Mouse (Mus musculus) erythroblast, embryonic 14.5 days (primary cell): ENCODE measurements at regions not wholly inside any gene's neighbourhood (a gene's known extent, or its start where the extent isn't known, plus 50 kb on each side); places are given as distances from the start of the nearest gene placed in this dataset.

Experiments used
- GATA1 ChIP-seq: IDR thresholded peaks from 2 replicates; pipeline ENCODE4 v1.6.1; 2012; ENCODE audit warnings: low read length, inconsistent platforms, mixed read lengths
- TAL1 ChIP-seq: IDR thresholded peaks from 3 replicates; pipeline ENCODE4 v1.6.1; 2012; ENCODE audit warnings: low read length, inconsistent platforms, mixed read lengths

- TF ChIP-seq GATA1 (no peak), TAL1 (no peak)
Measured at GRCm38 (mm10) chr15:63061891-63062290, 783.1 kb downstream of the Gsdmc2 start.
